Mouse (Mus musculus) midbrain, embryonic 16.5 days (tissue): ENCODE results near the gene Dlk2. TPM values are rescaled to one million over a fixed set of nuclear protein-coding genes. Genes with fewer than 3 reads are reported as not detected.

Experiments
- ATAC-seq: fragments of 200-750 bp; cut with Nextera tagmentation; 2 replicates; pipeline ENCODE4 v1.8.0; 2017; ENCODE audit warnings: moderate TSS enrichment
- H3K27ac ChIP-seq: fragments of 300-500 bp; sonication (generic); 2 replicates; pipeline ENCODE4 v1.5.1; 2014; ENCODE audit warnings: mild to moderate bottlenecking, low read length, mixed read lengths
- H3K27me3 ChIP-seq: fragments of 300-500 bp; sonication (generic); 2 replicates; pipeline ENCODE4 v1.6.1; 2014; ENCODE audit warnings: low read depth, low read length, mixed read lengths; ENCODE audit not compliant: control insufficient read depth, insufficient read depth
- H3K36me3 ChIP-seq: fragments of 300-500 bp; sonication (generic); 2 replicates; pipeline ENCODE4 v1.6.1; 2014; ENCODE audit warnings: mild to moderate bottlenecking, low read length, moderate library complexity, mixed read lengths; ENCODE audit not compliant: control insufficient read depth, insufficient read depth
- H3K4me1 ChIP-seq: fragments of 300-500 bp; sonication (generic); 2 replicates; pipeline ENCODE4 v1.6.1; 2014; ENCODE audit warnings: mild to moderate bottlenecking, low read length, mixed read lengths; ENCODE audit not compliant: control insufficient read depth, insufficient read depth
- H3K4me2 ChIP-seq: fragments of 300-500 bp; sonication (generic); 2 replicates; pipeline ENCODE4 v1.6.1; 2014; ENCODE audit warnings: mild to moderate bottlenecking, low read length, mixed read lengths
- H3K4me3 ChIP-seq: fragments of 300-500 bp; sonication (generic); 2 replicates; pipeline ENCODE4 v1.5.1; 2014; ENCODE audit warnings: low read depth, mild to moderate bottlenecking, low read length, moderate library complexity, mixed read lengths
- H3K9ac ChIP-seq: fragments of 300-500 bp; sonication (generic); 2 replicates; pipeline ENCODE4 v1.6.1; 2014; ENCODE audit warnings: low read depth, low read length, mixed read lengths
- H3K9me3 ChIP-seq: fragments of 300-500 bp; sonication (generic); replicated peaks from 2 replicates; pipeline ENCODE4 v1.6.1; 2014; ENCODE audit warnings: mild to moderate bottlenecking, low read length, mixed read lengths; ENCODE audit not compliant: control insufficient read depth, poor library complexity, severe bottlenecking
- WGBS: fragments of 180-500 bp; shearing (Covaris S2); extraction: QIAGEN DNeasy Blood & Tissue Kit; methylation state at CpG from one replicate; pipeline ENCODE4 v1.1.7; 2014; 5-methylcytosine and 5-hydroxymethylcytosine counted together
- polyA plus RNA-seq: library from polyadenylated mRNA; unstranded; fragments of >200 nt; fragmentation: Nextera tagmentation; extraction: Ambion mirVana; gene quantifications from 2 replicates; pipeline ENCODE4 v1.2.1, GENCODE M21; 2015

Gene Dlk2
- polyA plus RNA-seq = 20.6 and 25.8 TPM in 2 replicates

DNA sequence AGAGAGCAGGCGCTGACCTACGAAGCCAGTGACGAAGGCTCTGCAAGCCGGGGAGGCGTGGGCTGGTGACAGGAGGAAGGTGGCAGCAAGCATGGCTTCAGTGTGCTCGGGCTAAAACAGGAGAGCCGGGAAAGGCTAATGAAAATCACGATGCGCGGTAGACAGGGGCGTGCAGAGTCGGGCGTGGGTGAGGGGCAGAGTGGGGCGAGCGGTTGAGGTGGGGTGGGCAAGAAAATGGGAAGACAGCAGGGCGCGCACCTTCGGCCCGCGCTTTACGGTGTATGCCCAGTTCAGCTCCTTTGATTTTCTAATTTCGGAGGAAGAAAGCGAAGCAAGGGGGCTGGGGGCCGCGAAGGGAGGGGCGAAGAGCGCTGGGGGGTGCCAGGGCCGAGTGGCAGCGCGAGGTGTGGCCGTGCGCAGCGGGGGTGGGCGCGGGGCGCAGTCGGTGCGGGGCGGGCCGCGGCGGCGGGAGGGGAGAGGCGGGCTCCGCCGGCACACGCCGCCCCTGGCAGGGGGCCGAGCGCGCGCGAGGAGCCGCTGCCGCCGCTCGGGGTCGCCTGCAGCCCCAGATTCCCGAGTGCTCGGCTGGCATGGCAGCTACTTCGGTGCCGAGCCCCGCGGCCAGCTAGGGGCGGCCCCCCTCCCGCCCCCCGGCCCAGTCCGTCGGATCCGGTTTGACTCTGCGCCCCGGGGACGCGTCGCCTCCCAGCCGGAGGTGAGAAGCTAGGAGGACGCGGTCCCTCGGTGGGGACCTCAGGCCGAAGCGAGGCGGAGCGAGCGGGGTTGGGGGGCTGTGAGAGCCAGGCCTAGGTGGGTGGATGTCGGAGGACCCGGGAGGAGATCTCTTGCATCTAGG, at the start of gene Dlk2:
Gene Dlk2 (plus strand): TSS at position 58 of the 856 bp plus-strand sequence.
- 0% methylated on average over 64 of the region's 86 CpGs for WGBS
- Histone ChIP-seq H3K4me3 (peak within 1 kb of the TSS; percentile 89), H3K36me3 (peaks cover 3% of the 10 kb centered on the region; the same call in 1 of the 2 replicates), H3K9me3 (no peaks in the 10 kb centered on the region), H3K27ac (peak within 1 kb of the TSS; percentile 87), H3K4me2 (peak within 1 kb of the TSS; percentile 91), H3K9ac (peak within 1 kb of the TSS; percentile 94), H3K4me1 (peaks cover 10% of the 10 kb centered on the region), H3K27me3 (peaks cover 16% of the 10 kb centered on the region)
- peak; percentile 72 for ATAC-seq

DNA sequence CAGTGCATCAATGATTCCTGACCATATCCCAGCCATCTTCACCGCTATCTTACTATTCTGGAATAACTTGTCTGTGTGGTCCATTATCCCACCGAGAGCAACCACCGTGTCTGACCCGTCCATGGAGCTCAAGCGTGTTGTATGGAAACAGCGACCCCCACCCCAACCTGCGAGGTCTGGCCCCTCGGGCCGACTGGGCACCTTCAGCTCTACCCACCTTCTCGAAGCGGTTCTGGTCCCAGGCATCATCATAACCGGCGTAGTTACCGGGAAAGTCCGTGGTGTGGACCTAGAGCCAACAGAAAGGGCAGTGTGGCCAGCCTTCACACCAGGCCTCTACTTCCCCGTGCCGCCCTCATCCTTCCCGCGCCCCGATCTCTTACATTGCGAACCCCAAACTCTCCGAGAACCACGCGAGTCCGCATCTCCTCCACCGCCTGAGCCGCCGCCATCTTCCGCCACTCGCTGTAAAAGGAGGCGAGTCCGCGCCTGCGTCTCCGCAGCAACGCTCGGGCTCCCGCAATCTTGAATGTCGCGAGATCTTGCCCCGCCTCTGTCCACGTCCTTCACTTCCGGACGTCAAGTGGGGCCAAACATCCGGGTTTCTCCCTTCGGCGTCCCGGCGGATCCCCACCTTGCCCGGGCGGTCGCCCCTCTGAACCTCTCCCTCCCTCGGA, 49.6 kb upstream of the Dlk2 start, which contains the start of the genes Polr1c and Yipf3:
Gene Polr1c (minus strand): TSS at position 543 of the 677 bp plus-strand sequence.
Gene Yipf3 (plus strand): TSS at position 569 of the 677 bp plus-strand sequence.
- Histone ChIP-seq H3K9ac (peak within 1 kb of the TSS; percentile 98), H3K9me3 (no peaks in the 10 kb centered on the region), H3K27me3 (no peaks in the 10 kb centered on the region), H3K4me3 (peak within 1 kb of the TSS; percentile 75), H3K27ac (peak within 1 kb of the TSS; percentile 88), H3K4me1 (peaks cover 20% of the 10 kb centered on the region), H3K4me2 (peak within 1 kb of the TSS; percentile 90), H3K36me3 (peaks cover 53% of the 10 kb centered on the region)
- under 1% methylated on average over 53 of the region's 53 CpGs for WGBS
- peak; percentile 95 for ATAC-seq

DNA sequence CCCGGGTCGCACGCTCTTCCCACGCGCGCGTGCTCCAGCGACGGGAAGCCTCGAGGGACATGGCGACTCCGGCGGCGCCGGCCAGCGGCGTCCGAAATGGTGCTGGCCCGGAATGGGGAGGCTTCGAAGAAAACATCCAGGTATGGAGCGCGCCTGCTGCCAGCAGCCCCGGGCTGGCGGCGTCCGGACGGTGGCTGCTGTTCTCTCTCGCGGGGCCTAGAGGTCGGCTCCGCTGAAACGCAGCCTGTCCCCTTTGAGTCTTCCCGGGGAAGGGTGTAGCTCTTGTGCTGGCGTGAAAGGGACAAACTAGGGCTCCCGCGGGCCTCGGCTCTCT, 49.1 kb upstream of the Dlk2 start:
- no peaks in the 10 kb centered on the region for H3K9me3 ChIP-seq
- peak; percentile 52 for ATAC-seq
- under 1% methylated on average over 37 of the region's 37 CpGs for WGBS
- peak overlapping the region; percentile 98 for H3K9ac ChIP-seq
- H3K4me1 ChIP-seq = peaks cover 21% of the 10 kb centered on the region
- H3K27ac ChIP-seq = peak overlapping the region; percentile 88
- peak overlapping the region; percentile 75 for H3K4me3 ChIP-seq
- no peaks in the 10 kb centered on the region for H3K27me3 ChIP-seq
- H3K36me3 ChIP-seq = peaks cover 48% of the 10 kb centered on the region
- peak overlapping the region; percentile 90 for H3K4me2 ChIP-seq

DNA sequence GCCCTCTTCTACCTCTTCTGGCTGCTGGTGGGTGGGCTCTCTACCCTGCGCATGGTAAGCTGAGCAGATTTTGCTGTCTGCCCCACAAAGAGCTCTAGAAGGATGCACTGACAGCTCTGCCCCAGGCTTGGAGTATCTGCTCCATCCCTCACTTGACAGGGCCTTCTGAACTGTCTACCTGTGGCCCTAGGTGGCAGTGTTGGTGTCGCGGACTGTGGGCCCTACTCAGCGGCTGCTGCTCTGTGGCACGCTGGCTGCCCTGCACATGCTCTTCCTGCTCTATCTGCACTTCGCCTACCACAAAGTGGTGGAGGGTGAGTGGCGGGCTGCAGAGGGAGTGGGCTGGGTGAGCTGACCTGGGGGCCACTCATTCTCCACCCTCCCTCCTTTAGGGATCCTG, 46.0 kb upstream of the Dlk2 start:
- no peak overlapping the region for H3K27ac ChIP-seq
- ATAC-seq = no peak
- H3K4me2 ChIP-seq = no peak overlapping the region
- no peak overlapping the region for H3K9ac ChIP-seq
- H3K4me3 ChIP-seq = no peak overlapping the region
- H3K36me3 ChIP-seq = peaks cover 22% of the 10 kb centered on the region
- H3K4me1 ChIP-seq = peaks cover 36% of the 10 kb centered on the region
- H3K9me3 ChIP-seq = no peaks in the 10 kb centered on the region
- WGBS = 77% methylated on average over 7 of the region's 7 CpGs
- H3K27me3 ChIP-seq = no peaks in the 10 kb centered on the region

DNA sequence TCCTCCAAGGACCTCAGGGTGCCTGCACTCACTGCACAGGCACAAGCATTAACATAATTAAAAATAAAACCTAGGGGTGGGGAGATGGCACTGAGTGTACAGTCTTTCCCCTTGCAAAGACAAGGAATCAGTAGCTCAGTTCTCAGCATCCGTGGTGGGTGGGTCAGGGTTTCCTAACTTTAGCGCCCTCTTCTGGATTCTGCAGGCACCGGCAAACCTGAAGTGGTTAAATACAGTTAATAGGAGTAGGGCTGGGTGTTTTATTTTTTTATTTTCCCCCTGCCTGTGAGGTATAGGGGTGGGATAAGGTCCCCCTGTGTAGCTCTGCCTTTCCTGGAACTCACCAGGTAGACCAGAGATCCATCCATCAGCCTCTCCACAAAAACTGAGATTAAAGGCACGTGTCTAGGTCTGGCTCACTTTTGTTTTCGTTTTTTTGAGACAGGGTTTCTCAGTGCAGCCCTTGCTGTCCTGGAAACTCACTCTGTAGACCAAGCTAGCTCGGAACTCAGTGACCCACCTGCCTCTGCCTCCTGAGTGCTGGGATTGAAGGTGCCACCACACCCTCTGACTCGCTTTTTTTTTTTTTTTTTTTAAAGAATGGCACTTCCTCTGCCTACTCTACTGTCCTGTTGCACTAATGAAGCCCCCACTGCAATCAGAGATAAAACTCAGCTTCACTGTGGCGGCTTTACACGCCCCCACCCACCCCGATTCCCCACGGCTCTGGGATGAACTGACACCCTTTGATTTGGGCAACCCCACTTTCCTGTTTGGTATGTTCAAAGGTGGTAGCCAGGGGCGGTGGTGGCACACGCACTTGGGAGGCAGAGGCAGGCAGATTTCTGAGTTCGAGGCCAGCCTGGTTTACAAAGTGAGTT, 44.4 kb upstream of the Dlk2 start:
- Histone ChIP-seq H3K36me3 (peaks cover 31% of the 10 kb centered on the region), H3K4me3 (peak overlapping the region; percentile 86), H3K27ac (peak overlapping the region; percentile 82; the same call in 1 of the 2 replicates), H3K9me3 (no peaks in the 10 kb centered on the region), H3K4me1 (peaks cover 27% of the 10 kb centered on the region), H3K9ac (no peak overlapping the region), H3K27me3 (no peaks in the 10 kb centered on the region), H3K4me2 (peak overlapping the region; percentile 65)
- 54% methylated on average over 14 of the region's 14 CpGs for WGBS
- ATAC-seq = no peak

DNA sequence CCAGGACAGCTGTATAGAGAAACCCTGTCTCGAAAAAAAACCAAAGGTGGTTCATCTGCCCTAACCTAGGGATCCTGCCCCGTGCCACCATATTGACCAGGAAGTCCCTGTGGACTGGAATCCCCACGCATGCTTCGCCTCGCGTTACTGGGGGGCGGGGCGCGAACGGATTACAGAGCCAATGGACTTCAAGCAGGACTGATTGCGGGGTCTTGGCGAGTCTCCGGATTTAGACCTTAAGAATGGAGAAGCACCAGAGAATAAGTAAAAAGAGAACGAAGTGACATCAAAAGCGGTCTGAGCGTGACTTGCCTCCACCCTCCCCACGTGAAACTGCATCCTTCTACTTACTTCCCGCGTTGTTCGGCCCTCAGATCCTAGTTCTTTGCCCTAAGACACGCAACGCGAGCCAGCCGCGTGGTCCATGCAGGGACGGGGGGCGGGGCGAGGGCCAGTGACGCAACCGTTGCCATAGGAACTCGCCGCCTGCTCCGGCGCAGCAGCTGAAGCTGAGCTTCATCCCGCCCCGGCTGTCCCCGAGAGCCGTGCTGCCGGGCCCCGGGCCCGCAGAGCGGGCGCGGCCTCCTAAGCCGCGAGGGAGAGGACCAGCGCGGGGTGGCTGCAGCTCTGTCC, 43.7 kb upstream of the Dlk2 start, which contains the start of gene Lrrc73:
Gene Lrrc73 (plus strand): TSS at position 80 of the 633 bp plus-strand sequence.
- H3K4me2 ChIP-seq = peak within 1 kb of the TSS; percentile 65
- peaks cover 26% of the 10 kb centered on the region for H3K4me1 ChIP-seq
- peak within 1 kb of the TSS; percentile 86 for H3K4me3 ChIP-seq
- ATAC-seq = peak; percentile 93
- H3K36me3 ChIP-seq = peaks cover 36% of the 10 kb centered on the region
- H3K27me3 ChIP-seq = no peaks in the 10 kb centered on the region
- H3K9ac ChIP-seq = peak within 1 kb of the TSS; percentile 96
- H3K9me3 ChIP-seq = no peaks in the 10 kb centered on the region
- WGBS = 2% methylated on average over 40 of the region's 48 CpGs
- H3K27ac ChIP-seq = peak within 1 kb of the TSS; percentile 82

DNA sequence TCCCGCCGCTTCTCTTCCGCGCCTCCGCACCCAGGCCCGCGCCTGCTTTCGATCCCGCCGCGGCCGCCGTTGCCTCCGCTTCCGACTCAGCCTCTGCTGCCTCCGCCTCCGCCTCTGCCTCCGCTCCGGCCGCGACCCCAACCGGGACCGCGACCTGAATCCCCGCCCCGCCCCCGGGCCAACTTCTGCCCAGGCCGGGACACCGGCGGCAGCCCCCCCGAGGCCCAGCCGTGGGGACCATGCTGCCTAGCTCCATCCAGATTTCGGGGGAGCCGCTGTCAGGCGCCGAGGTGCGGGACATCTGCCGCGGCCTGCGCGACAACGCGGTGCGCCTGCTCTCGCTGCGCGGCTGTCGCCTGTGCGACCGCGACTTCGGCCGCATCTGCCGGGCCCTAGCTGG, 43.1 kb upstream of the Dlk2 start:
- Histone ChIP-seq H3K4me3 (peak overlapping the region; percentile 86), H3K9me3 (no peaks in the 10 kb centered on the region), H3K27ac (peak overlapping the region; percentile 82), H3K36me3 (peaks cover 37% of the 10 kb centered on the region), H3K9ac (peak overlapping the region; percentile 96), H3K27me3 (no peaks in the 10 kb centered on the region), H3K4me2 (peak overlapping the region; percentile 65), H3K4me1 (peaks cover 21% of the 10 kb centered on the region)
- WGBS = under 1% methylated on average over 40 of the region's 54 CpGs
- ATAC-seq = peak; percentile 49; the same call in 1 of the 2 replicates

DNA sequence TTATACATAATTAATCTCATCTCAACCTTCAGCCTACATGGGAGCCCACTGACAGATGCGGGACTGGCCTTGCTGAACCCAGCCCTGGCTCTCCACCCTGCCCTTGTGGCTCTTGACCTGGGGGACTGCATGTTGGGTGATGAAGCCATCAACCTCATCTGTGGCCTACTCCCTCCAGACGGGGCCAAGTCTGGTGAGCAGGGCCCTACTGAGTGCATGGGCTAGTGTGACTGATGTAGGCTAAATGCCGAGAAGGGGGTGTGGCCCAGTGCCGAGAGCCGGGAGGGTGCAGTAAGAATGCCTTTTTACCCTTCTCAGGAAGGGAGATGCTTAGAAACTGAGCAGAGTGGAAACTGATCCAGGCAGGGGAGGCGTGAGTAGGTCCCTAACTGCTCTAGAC, 42.1 kb upstream of the Dlk2 start:
- H3K9me3 ChIP-seq = no peaks in the 10 kb centered on the region
- peak overlapping the region; percentile 96 for H3K9ac ChIP-seq
- ATAC-seq = no peak
- H3K27me3 ChIP-seq = no peaks in the 10 kb centered on the region
- no peak overlapping the region for H3K27ac ChIP-seq
- peaks cover 16% of the 10 kb centered on the region for H3K4me1 ChIP-seq
- H3K36me3 ChIP-seq = peaks cover 36% of the 10 kb centered on the region
- peak overlapping the region; percentile 65 for H3K4me2 ChIP-seq
- H3K4me3 ChIP-seq = peak overlapping the region; percentile 86
- WGBS = 27% methylated on average over 6 of the region's 6 CpGs
